Mouse (Mus musculus) ES-E14 (cell line): ENCODE measurements around the gene Cdc42ep1. TPM values are rescaled to one million over a fixed set of nuclear protein-coding genes. Genes with fewer than 3 reads are reported as not detected.

Experiments
- DNase-seq: peaks from one replicate; pipeline ENCODE4 v3.0.0-alpha.2; 2013; ENCODE audit warnings: low read depth, low spot score
- H3K27ac ChIP-seq: 2 replicates; pipeline ENCODE4 v1.5.1; 2012; ENCODE audit warnings: low read depth, mild to moderate bottlenecking, low read length, moderate library complexity, mixed read lengths; ENCODE audit not compliant: poor library complexity, insufficient read depth, severe bottlenecking
- H3K36me3 ChIP-seq: 2 replicates; pipeline ENCODE4 v1.6.1; 2012; ENCODE audit warnings: mild to moderate bottlenecking, low read length, moderate library complexity, mixed read lengths; ENCODE audit not compliant: control insufficient read depth, poor library complexity, insufficient read depth, severe bottlenecking
- H3K4me1 ChIP-seq, 2 experiments: fragments of 150-350 bp in 1 of 2; sonication (generic) in 1 of 2; 2 replicates each; pipeline ENCODE4 v1.6.1; 2012; ENCODE audit warnings: low read length in 2 of 2, mild to moderate bottlenecking in 1 of 2, mixed read lengths in 1 of 2; ENCODE audit not compliant: control insufficient read depth in 2 of 2, insufficient read depth in 2 of 2, poor library complexity in 1 of 2
- H3K4me3 ChIP-seq, 2 experiments: fragments of 150-350 bp in 1 of 2; sonication (generic) in 1 of 2; 2 replicates each; pipeline ENCODE4 v1.5.1; 2012; ENCODE audit warnings: low read length in 2 of 2, low read depth in 1 of 2, mild to moderate bottlenecking in 1 of 2, mixed read lengths in 1 of 2; ENCODE audit not compliant: insufficient read depth in 1 of 2, poor library complexity in 1 of 2, severe bottlenecking in 1 of 2
- H3K9ac ChIP-seq: 2 replicates; pipeline ENCODE4 v1.6.1; 2012; ENCODE audit warnings: low read depth, mild to moderate bottlenecking, low read length, mixed read lengths; ENCODE audit not compliant: poor library complexity, insufficient read depth, severe bottlenecking
- H3K9me3 ChIP-seq: fragments of 150-350 bp; sonication (generic); 2 replicates; pipeline ENCODE4 v1.6.1; 2012; ENCODE audit warnings: low read depth, mild to moderate bottlenecking, low read length; ENCODE audit not compliant: control insufficient read depth, insufficient read depth
- CHD2 ChIP-seq: IDR thresholded peaks from 2 replicates; pipeline ENCODE4 v1.6.1; 2014; ENCODE audit warnings: mild to moderate bottlenecking, low read depth, low read length, inconsistent platforms
- HCFC1 ChIP-seq: IDR thresholded peaks from 2 replicates; pipeline ENCODE4 v1.6.1; 2012; ENCODE audit warnings: low read length, inconsistent platforms, borderline replicate concordance; ENCODE audit not compliant: insufficient read depth
- MAFK ChIP-seq: IDR thresholded peaks from 2 replicates; pipeline ENCODE4 v1.6.1; 2014; ENCODE audit warnings: mild to moderate bottlenecking, low read depth, low read length, inconsistent platforms; ENCODE audit not compliant: insufficient read depth
- ZC3H11A ChIP-seq: IDR thresholded peaks from 2 replicates; pipeline ENCODE4 v1.6.1; 2012; ENCODE audit warnings: low read depth, mild to moderate bottlenecking, inconsistent platforms, low read length, borderline replicate concordance
- ZNF384 ChIP-seq: IDR thresholded peaks from 2 replicates; pipeline ENCODE4 v1.6.1; 2012; ENCODE audit warnings: low read depth, low read length, inconsistent platforms
- in situ Hi-C, 2 experiments: fragments of 600-800 bp; cut with MboI; formaldehyde crosslinking; loops; one replicate each; pipeline ENCODE4 v1.15.1; 2025; ENCODE audit warnings: low sequenced_read_pairs in 2 of 2, inconsistent platforms in 1 of 2; ENCODE audit not compliant: unreplicated experiment in 2 of 2
- total RNA-seq: library from RNA; depleted of rRNA; stranded (reverse); fragments of 300-350 nt; gene quantifications from 2 replicates; pipeline ENCODE4 v1.2.3, GENCODE M21; 2012

The Cdc42ep1 gene
- total RNA-seq, 1 experiment: 8.3 TPM

GRCm38 (mm10) chr15:78810146-78810545, 32.3 kb upstream of the Cdc42ep1 start:
- H3K9ac ChIP-seq: no peak overlapping the region
- H3K27ac ChIP-seq: no peak overlapping the region
- DNase-seq: no peak
- in situ Hi-C loops: no loop called here
- peaks cover 0 to 41% of the 10 kb centered on the region in 2 experiments; a peak in 3 of 4 replicates for H3K4me1 ChIP-seq
- TF ChIP-seq HCFC1: no peak
- no peak for TF ChIP-seq CHD2
- TF ChIP-seq ZNF384: no peak
- TF ChIP-seq MAFK: no peak
- TF ChIP-seq ZC3H11A: no peak
- no peaks in the 10 kb centered on the region for H3K9me3 ChIP-seq
- H3K4me3 ChIP-seq: no peak overlapping the region
- H3K36me3 ChIP-seq: no peaks in the 10 kb centered on the region

- no peak for TF ChIP-seq ZC3H11A
- TF ChIP-seq ZNF384: no peak
- no peak for TF ChIP-seq CHD2
- TF ChIP-seq HCFC1: no peak
- TF ChIP-seq MAFK: no peak
- Histone ChIP-seq H3K4me3 (no peak overlapping the region), H3K27ac (no peak overlapping the region), H3K9ac (no peak overlapping the region), H3K4me1 (peaks cover 3 to 27% of the 10 kb centered on the region in 2 experiments; a peak in 2 of 4 replicates), H3K9me3 (no peaks in the 10 kb centered on the region), H3K36me3 (no peaks in the 10 kb centered on the region)
- DNase-seq: no peak
- in situ Hi-C loops: no loop called here
Measured at GRCm38 (mm10) chr15:78813603-78814002, 28.8 kb upstream of the Cdc42ep1 start.

- no peaks in the 10 kb centered on the region for H3K9me3 ChIP-seq
- peaks cover 3 to 16% of the 10 kb centered on the region in 2 experiments; a peak in 1 of 4 replicates for H3K4me1 ChIP-seq
- no peak overlapping the region for H3K9ac ChIP-seq
- no peak overlapping the region for H3K27ac ChIP-seq
- no peaks in the 10 kb centered on the region for H3K36me3 ChIP-seq
- DNase-seq: no peak
- in situ Hi-C loops: no loop called here
- H3K4me3 ChIP-seq: peak overlapping the region in 1 of 2 experiments; percentile 41; a peak in 1 of 4 replicates
- TF ChIP-seq CHD2: no peak
Measured at GRCm38 (mm10) chr15:78815314-78816073, 26.9 kb upstream of the Cdc42ep1 start.

- TF ChIP-seq ZNF384: peak; percentile 61; the same call in 1 of the 2 replicates
- no peak for TF ChIP-seq MAFK
- Histone ChIP-seq H3K4me1 (peaks cover 3 to 14% of the 10 kb centered on the region in 2 experiments; a peak in 1 of 4 replicates), H3K9me3 (no peaks in the 10 kb centered on the region), H3K9ac (no peak overlapping the region), H3K36me3 (no peaks in the 10 kb centered on the region), H3K4me3 (no peak overlapping the region), H3K27ac (no peak overlapping the region)
- in situ Hi-C loops: no loop called here
- no peak for DNase-seq
Measured at GRCm38 (mm10) chr15:78816074-78816391, 26.4 kb upstream of the Cdc42ep1 start.
